Comparison of ENCODE assay signal across 8 mouse cellular contexts in genomic region chr5:57713980-57714379, GRCm38 (mm10). TPM values are rescaled to one million over a fixed set of nuclear protein-coding genes. Genes with fewer than 3 reads are reported as not detected.
DNase-seq lines count a peak whose midpoint lies in the region; ATAC-seq lines count a peak whose summit lies in the region.

No protein-coding gene starts in this region.

- H3K4me2 ChIP-seq in embryonic facial prominence, embryonic 12.5 days (replicated peaks): peak overlapping the region; percentile 87
- peak overlapping the region; percentile 83 for H3K4me2 ChIP-seq in hindbrain, embryonic 12.5 days (replicated peaks)

- H3K4me3 ChIP-seq in embryonic facial prominence, embryonic 12.5 days: peak overlapping the region; percentile 64
- peak overlapping the region; percentile 65 for H3K4me3 ChIP-seq in hindbrain, embryonic 12.5 days
- peak overlapping the region; percentile 62 for H3K4me3 ChIP-seq in limb, embryonic 10.5 days
- peak overlapping the region; percentile 72 for H3K4me3 ChIP-seq in midbrain, embryonic 10.5 days

- H3K36me3 ChIP-seq in embryonic facial prominence, embryonic 12.5 days: no peaks in the 10 kb centered on the region
- no peaks in the 10 kb centered on the region for H3K36me3 ChIP-seq in hindbrain, embryonic 12.5 days
- H3K36me3 ChIP-seq in limb, embryonic 10.5 days: no peaks in the 10 kb centered on the region
- H3K36me3 ChIP-seq in midbrain, embryonic 10.5 days: no peaks in the 10 kb centered on the region

- H3K4me1 ChIP-seq in embryonic facial prominence, embryonic 12.5 days: no peaks in the 10 kb centered on the region
- no peaks in the 10 kb centered on the region for H3K4me1 ChIP-seq in hindbrain, embryonic 12.5 days
- H3K4me1 ChIP-seq in limb, embryonic 10.5 days: peaks cover 9% of the 10 kb centered on the region
- H3K4me1 ChIP-seq in midbrain, embryonic 10.5 days: peaks cover 20% of the 10 kb centered on the region

- no peak overlapping the region for H3K27ac ChIP-seq in embryonic facial prominence, embryonic 12.5 days
- H3K27ac ChIP-seq in hindbrain, embryonic 12.5 days: 0 out of 2 replicates have a peak overlapping the region, but pooled peaks have one; percentile 83
- H3K27ac ChIP-seq in limb, embryonic 10.5 days: peak overlapping the region; percentile 90; the same call in 1 of the 2 replicates
- peak overlapping the region; percentile 89 for H3K27ac ChIP-seq in midbrain, embryonic 10.5 days (replicated peaks)

- H3K9me3 ChIP-seq in embryonic facial prominence, embryonic 12.5 days: no peaks in the 10 kb centered on the region
- no peaks in the 10 kb centered on the region for H3K9me3 ChIP-seq in hindbrain, embryonic 12.5 days (replicated peaks)
- no peaks in the 10 kb centered on the region for H3K9me3 ChIP-seq in limb, embryonic 10.5 days (replicated peaks)
- no peaks in the 10 kb centered on the region for H3K9me3 ChIP-seq in midbrain, embryonic 10.5 days (replicated peaks)

- no peaks in the 10 kb centered on the region for H3K27me3 ChIP-seq in embryonic facial prominence, embryonic 12.5 days
- no peaks in the 10 kb centered on the region; the same call in 1 of the 2 replicates for H3K27me3 ChIP-seq in hindbrain, embryonic 12.5 days
- no peaks in the 10 kb centered on the region for H3K27me3 ChIP-seq in limb, embryonic 10.5 days (ENCODE audit: low read depth, poor library complexity, severe bottlenecking)
- peaks cover 7% of the 10 kb centered on the region for H3K27me3 ChIP-seq in midbrain, embryonic 10.5 days (ENCODE audit: low read depth, poor library complexity, severe bottlenecking)

- ATAC-seq in embryonic facial prominence, embryonic 12.5 days (ENCODE audit: insufficient number of reproducible peaks, insufficient read depth, low FRiP score, low TSS enrichment): no peak
- no peak for ATAC-seq in hindbrain, embryonic 12.5 days (ENCODE audit: low FRiP score)

- DNase-seq in heart, adult 11 months: peak; percentile 87
- DNase-seq in heart, postnatal 25 days (ENCODE audit: low spot score): no peak
- DNase-seq in MEL-GATA-1-ER (ENCODE audit: extremely low read depth, low read depth): peak; percentile 37
- DNase-seq in limb, embryonic 10.5 days (ENCODE audit: low spot score): peak; percentile 30
- DNase-seq in midbrain, embryonic 10.5 days (ENCODE audit: low spot score): peak; percentile 34
- no peak for DNase-seq in urinary bladder, postnatal 25 days (ENCODE audit: low spot score)

- intact Hi-C loops in heart, postnatal 25 days (cut with DNase I): loop anchor here (5.0 kb wide), 1 partner anchor 1023 kb away; no protein-coding TSS in a partner anchor

- no peak overlapping the region for H3K9ac ChIP-seq in embryonic facial prominence, embryonic 12.5 days
- H3K9ac ChIP-seq in hindbrain, embryonic 12.5 days: 0 out of 2 replicates have a peak overlapping the region, but pooled peaks have one; percentile 73

- WGBS in embryonic facial prominence, embryonic 12.5 days: under 1% methylated on average over 10 of the region's 10 CpGs
- 0% methylated on average over 10 of the region's 10 CpGs for WGBS in hindbrain, embryonic 12.5 days
- 1% methylated on average over 10 of the region's 10 CpGs for WGBS in limb, embryonic 10.5 days
- whole genome bisulfite sequencing in midbrain, embryonic 10.5 days: under 1% methylated on average over 10 of the region's 10 CpGs

RNA-seq across cellular contexts. Expression of gene Pcdh7, which starts 3.8 kb away (rescaled TPM):
- total RNA-seq in heart, postnatal 25 days (2021): 100 to 1,000 TPM; 110 to 115 TPM
- polyA plus RNA-seq in embryonic facial prominence, embryonic 12.5 days (2016; fragmentation: Nextera tagmentation; extraction: Ambion mirVana): 14.2 and 14.9 TPM in 2 replicates
- 15.3 and 16.8 TPM in 2 replicates for polyA plus RNA-seq in hindbrain, embryonic 12.5 days (2016; fragmentation: Nextera tagmentation; extraction: Ambion mirVana)
- polyA plus RNA-seq in limb, embryonic 10.5 days (2016; fragmentation: Nextera tagmentation; extraction: Ambion mirVana): 5.5 and 6.0 TPM in 2 replicates
- polyA plus RNA-seq in midbrain, embryonic 10.5 days (2016; fragmentation: Nextera tagmentation; extraction: Ambion mirVana): 4.0 and 4.9 TPM in 2 replicates

Comparison
In these comparisons a context has a peak if more than half of its experiments do, and no peak if none do; other contexts are left out.
1. DNase-seq: peak in heart, adult 11 months (single experiment), MEL-GATA-1-ER (single experiment), limb, embryonic 10.5 days (single experiment) and midbrain, embryonic 10.5 days (single experiment); none in heart, postnatal 25 days (single experiment) and urinary bladder, postnatal 25 days (single experiment).
2. Peak in every context shown above with its lines, with median percentiles within 50 percentile points of each other: H3K4me3 ChIP-seq.